Mouse (Mus musculus): Measurements from ENCODE around the gene Abhd14b.

GRCm38 (mm10) chr9:106398667-106399311, 48.5 kb upstream of the Abhd14b start:
- TF ChIP-seq CTCF (IDR thresholded peaks at IDR 0.05; ENCODE audit: borderline replicate concordance, extremely low read depth, insufficient read depth, insufficient read length): no peak
- TF ChIP-seq POLR2A (IDR thresholded peaks at IDR 0.05; ENCODE audit: borderline replicate concordance, extremely low read depth, insufficient read depth, insufficient read length, poor library complexity, severe bottlenecking): no peak

Measured in brain, embryonic 14.5 days (tissue).